ENCODE assay signal across 11 mouse cellular contexts in genomic region chr17:24645916-24646315, GRCm38 (mm10). TPM values are rescaled to one million over a fixed set of nuclear protein-coding genes. Genes with fewer than 3 reads are reported as not detected.
DNase-seq lines count a peak whose midpoint lies in the region; ATAC-seq and TF ChIP-seq lines count a peak whose summit lies in the region.
"Had no signal": no experiment of that assay in that cellular context is flagged by ENCODE, and none has a peak within 500 bp of the region (broad histone marks: within the 10 kb centered on the region; RNA-seq: fewer than 3 reads in every experiment).

No protein-coding gene starts in this region.

- intact Hi-C loops in heart, postnatal 36 days (cut with DNase I): no loop called here

- peaks cover 2% of the 10 kb centered on the region; the same call in 1 of the 2 replicates for H3K36me3 ChIP-seq in heart, postnatal 0 days (replicated peaks; ENCODE audit: control insufficient read depth, insufficient read depth, low read length)
- H3K36me3 ChIP-seq in liver, embryonic 13.5 days: no peaks in the 10 kb centered on the region

- no peak for TF ChIP-seq CTCF in cortical plate, adult 2 months (IDR thresholded peaks at IDR 0.05; ENCODE audit: extremely low read depth, insufficient read depth, low read length)
- TF ChIP-seq CTCF in heart, postnatal 0 days (IDR thresholded peaks at IDR 0.05; ENCODE audit: low read depth): no peak

- H3K9me3 ChIP-seq in heart, postnatal 0 days (replicated peaks; ENCODE audit: control insufficient read depth, low read length): no peaks in the 10 kb centered on the region
- H3K9me3 ChIP-seq in liver, embryonic 13.5 days (replicated peaks): no peaks in the 10 kb centered on the region
- H3K9me3 ChIP-seq: forebrain, embryonic 10.5 days had no signal

- H3K4me1 ChIP-seq in cortical plate, adult 2 months (ENCODE audit: control insufficient read depth, insufficient read depth, low read length): peaks cover 3% of the 10 kb centered on the region; the same call in 1 of the 2 replicates
- peaks cover 13% of the 10 kb centered on the region; the same call in 1 of the 2 replicates for H3K4me1 ChIP-seq in heart, postnatal 0 days (ENCODE audit: control insufficient read depth, insufficient read depth)
- peaks cover 42% of the 10 kb centered on the region for H3K4me1 ChIP-seq in liver, embryonic 13.5 days (replicated peaks)

- H3K4me3 ChIP-seq in cortical plate, adult 2 months (ENCODE audit: insufficient read depth, low read length): no peak overlapping the region
- no peak overlapping the region for H3K4me3 ChIP-seq in heart, postnatal 0 days (ENCODE audit: low read depth, low read length)
- no peak overlapping the region for H3K4me3 ChIP-seq in liver, embryonic 13.5 days (replicated peaks)
- H3K4me3 ChIP-seq: forebrain, embryonic 10.5 days had no signal

- ATAC-seq in heart, postnatal 0 days (ENCODE audit: insufficient read depth, low read depth): no peak
- ATAC-seq in liver, embryonic 13.5 days (ENCODE audit: low read depth): no peak

- H3K4me2 ChIP-seq in heart, postnatal 0 days (ENCODE audit: low read depth, low read length): peak overlapping the region; percentile 23; the same call in 1 of the 2 replicates
- no peak overlapping the region for H3K4me2 ChIP-seq in liver, embryonic 13.5 days

- peaks cover 7% of the 10 kb centered on the region; the same call in 1 of the 2 replicates for H3K27me3 ChIP-seq in heart, postnatal 0 days (ENCODE audit: control insufficient read depth, insufficient read depth, low read length)
- peaks cover 41% of the 10 kb centered on the region for H3K27me3 ChIP-seq in liver, embryonic 13.5 days

- WGBS in heart, postnatal 0 days: 63% methylated on average over 3 of the region's 3 CpGs
- 49% methylated on average over 3 of the region's 3 CpGs for WGBS in liver, embryonic 13.5 days (ENCODE audit: insufficient replicate concordance)

- TF ChIP-seq POLR2A in cortical plate, adult 2 months (IDR thresholded peaks at IDR 0.05; ENCODE audit: extremely low read depth, insufficient read depth, low read length): no peak

- peak overlapping the region; percentile 80 for H3K27ac ChIP-seq in cortical plate, adult 2 months (ENCODE audit: insufficient read depth, low read length)
- peak overlapping the region; percentile 91 for H3K27ac ChIP-seq in heart, postnatal 0 days (ENCODE audit: low read depth)
- peak overlapping the region; percentile 47; the same call in 1 of the 2 replicates for H3K27ac ChIP-seq in liver, embryonic 13.5 days

- peak; percentile 64 to 89 for DNase-seq in heart, adult 18-20 months
- DNase-seq in heart, postnatal 36 days: no peak
- DNase-seq in heart, postnatal 0 days (ENCODE audit: low spot score): no peak
- DNase-seq in liver, embryonic 13.5 days: no peak
- no peak for DNase-seq in MN1 (ENCODE audit: low spot score)
- no peak for DNase-seq in spleen, postnatal 14 days (ENCODE audit: low spot score in 2 of 2)
- DNase-seq in layer of hippocampus, adult 18-20 months (ENCODE audit: low spot score in 2 of 2): no peak

- H3K9ac ChIP-seq in heart, postnatal 0 days (replicated peaks; ENCODE audit: low read depth, low read length): 0 out of 2 replicates have a peak overlapping the region, but pooled peaks have one; percentile 26
- H3K9ac ChIP-seq in liver, embryonic 13.5 days: no peak overlapping the region

- no peak for TF ChIP-seq EP300 in heart, postnatal 0 days (IDR thresholded peaks at IDR 0.05; ENCODE audit: low read depth)

RNA-seq across cellular contexts. Expression of gene Slc9a3r2, which starts 4.2 kb away (rescaled TPM):
- total RNA-seq in heart, adult 18-20 months (2021): 100 to 1,000 TPM in 1 of 2 experiments, 10 to 100 TPM in 1; 88.2 to 103 TPM
- total RNA-seq in heart, postnatal 36 days (2021): 100 to 1,000 TPM in 1 of 2 experiments, 10 to 100 TPM in 1; 91.1 to 140 TPM
- 68.2 and 69.0 TPM in 2 replicates for polyA plus RNA-seq in cortical plate, adult 2 months (2012; rRNA removed)
- 87.9 and 118 TPM in 2 replicates for total RNA-seq in heart, postnatal 0 days (2014; rRNA removed; ENCODE audit: low replicate concordance)
- polyA plus RNA-seq in heart, postnatal 0 days (2015; fragmentation: Nextera tagmentation; extraction: Ambion mirVana): 61.9 and 68.1 TPM in 2 replicates
- 9.8 and 10.2 TPM in 2 replicates for polyA plus RNA-seq in liver, embryonic 13.5 days (2015; fragmentation: Nextera tagmentation; extraction: Ambion mirVana)
- 10 to 100 TPM; 39.7 to 41.0 TPM for total RNA-seq in layer of hippocampus, adult 18-20 months (2021)

RNA-seq across cellular contexts. Expression of gene Npw, which starts 12.3 kb away (rescaled TPM):
- total RNA-seq in heart, adult 18-20 months (2021): not detected
- total RNA-seq in heart, postnatal 36 days (2021): not detected
- polyA plus RNA-seq in cortical plate, adult 2 months (2012; rRNA removed): 0.34 and 0.50 TPM in 2 replicates
- total RNA-seq in heart, postnatal 0 days (2014; rRNA removed; ENCODE audit: low replicate concordance): not detected in 2 replicates
- polyA plus RNA-seq in heart, postnatal 0 days (2015; fragmentation: Nextera tagmentation; extraction: Ambion mirVana): not detected in 2 replicates
- 0.24 and 0.28 TPM in 2 replicates for polyA plus RNA-seq in liver, embryonic 13.5 days (2015; fragmentation: Nextera tagmentation; extraction: Ambion mirVana)
- total RNA-seq in layer of hippocampus, adult 18-20 months (2021): 1 to 10 TPM; 1.3 to 2.0 TPM
- total RNA-seq: megakaryocyte, adult 5-6 weeks; neutrophil, adult 5-6 weeks had no signal
- polyA plus RNA-seq: forebrain, embryonic 10.5 days had no signal

RNA-seq across cellular contexts. Expression of gene Nthl1, which starts 13.4 kb away (rescaled TPM):
- 1 to 10 TPM; 2.6 to 3.1 TPM for total RNA-seq in heart, adult 18-20 months (2021)
- total RNA-seq in heart, postnatal 36 days (2021): 1 to 10 TPM; 3.3 to 4.1 TPM
- 9.7 and 10.8 TPM in 2 replicates for polyA plus RNA-seq in cortical plate, adult 2 months (2012; rRNA removed)
- total RNA-seq in heart, postnatal 0 days (2014; rRNA removed; ENCODE audit: low replicate concordance): 3.7 and 10.0 TPM in 2 replicates
- polyA plus RNA-seq in heart, postnatal 0 days (2015; fragmentation: Nextera tagmentation; extraction: Ambion mirVana): 5.7 and 7.3 TPM in 2 replicates
- 8.4 and 9.2 TPM in 2 replicates for polyA plus RNA-seq in liver, embryonic 13.5 days (2015; fragmentation: Nextera tagmentation; extraction: Ambion mirVana)
- total RNA-seq in layer of hippocampus, adult 18-20 months (2021): 1 to 10 TPM; 4.9 to 6.1 TPM

RNA-seq across cellular contexts. Expression of gene Tsc2, which starts 13.5 kb away (rescaled TPM):
- 100 to 1,000 TPM; 104 to 108 TPM for total RNA-seq in heart, adult 18-20 months (2021)
- 100 to 1,000 TPM; 106 to 112 TPM for total RNA-seq in heart, postnatal 36 days (2021)
- polyA plus RNA-seq in cortical plate, adult 2 months (2012; rRNA removed): 163 and 192 TPM in 2 replicates
- 55.4 and 88.7 TPM in 2 replicates for total RNA-seq in heart, postnatal 0 days (2014; rRNA removed; ENCODE audit: low replicate concordance)
- 29.2 and 34.4 TPM in 2 replicates for polyA plus RNA-seq in heart, postnatal 0 days (2015; fragmentation: Nextera tagmentation; extraction: Ambion mirVana)
- 18.6 and 22.4 TPM in 2 replicates for polyA plus RNA-seq in liver, embryonic 13.5 days (2015; fragmentation: Nextera tagmentation; extraction: Ambion mirVana)
- total RNA-seq in layer of hippocampus, adult 18-20 months (2021): 100 to 1,000 TPM; 182 to 189 TPM

RNA-seq across cellular contexts. Expression of gene Zfp598, which starts 23.6 kb away (rescaled TPM):
- 10 to 100 TPM; 16.4 to 17.2 TPM for total RNA-seq in heart, adult 18-20 months (2021)
- 10 to 100 TPM; 17.3 to 19.0 TPM for total RNA-seq in heart, postnatal 36 days (2021)
- polyA plus RNA-seq in cortical plate, adult 2 months (2012; rRNA removed): 53.5 and 53.6 TPM in 2 replicates
- total RNA-seq in heart, postnatal 0 days (2014; rRNA removed; ENCODE audit: low replicate concordance): 25.4 and 27.5 TPM in 2 replicates
- polyA plus RNA-seq in heart, postnatal 0 days (2015; fragmentation: Nextera tagmentation; extraction: Ambion mirVana): 7.8 TPM in 2 replicates
- polyA plus RNA-seq in liver, embryonic 13.5 days (2015; fragmentation: Nextera tagmentation; extraction: Ambion mirVana): 9.5 and 13.1 TPM in 2 replicates
- total RNA-seq in layer of hippocampus, adult 18-20 months (2021): 10 to 100 TPM; 39.6 to 42.8 TPM

Comparison
In these comparisons a context has a peak if more than half of its experiments do, and no peak if none do; other contexts are left out.
1. DNase-seq: peak in heart, adult 18-20 months (2 of 2); none in heart, postnatal 36 days (0 of 2), heart, postnatal 0 days (single experiment), liver, embryonic 13.5 days (single experiment), MN1 (single experiment), spleen, postnatal 14 days (0 of 2) and layer of hippocampus, adult 18-20 months (0 of 2).
2. Peak in every context shown above with its lines, with median percentiles within 50 percentile points of each other: H3K27ac ChIP-seq.